Mouse (Mus musculus) common myeloid progenitor, adult 5-6 weeks (primary cell): Measurements from ENCODE around the gene Zc3h7b. TPM values are rescaled to one million over a fixed set of nuclear protein-coding genes. Genes with fewer than 3 reads are reported as not detected.
A peak's percentile ranks its signal among the peaks of the same experiment; 100 is the strongest.
"Not testable (repeated sequence)": the region's sequence is repeated elsewhere in the genome, so short reads cannot be mapped to it uniquely, and the experiment has no call there.

Experiments
- ATAC-seq: replicated peaks from 2 replicates; pipeline ENCODE4 v1.8.0; 2016; ENCODE audit warnings: low read depth, mild to moderate bottlenecking, moderate TSS enrichment, inconsistent platforms; ENCODE audit not compliant: poor library complexity, severe bottlenecking
- total RNA-seq: library from RNA; stranded (forward); fragments of 200-1000, 187-1606 nt; gene quantifications from 2 replicates; pipeline ENCODE4 v1.2.3, GENCODE M21; 2017

Gene Zc3h7b
- total RNA-seq, 1 experiment from 2014 or later: 31.5 TPM

GRCm38 (mm10) chr15:81729792-81730635 is 14.8 kb upstream of the Zc3h7b start:
- ATAC-seq: peak; percentile 99

- no peak for ATAC-seq
Observed at GRCm38 (mm10) chr15:81735075-81735474, 9.8 kb upstream of the Zc3h7b start.

GRCm38 (mm10) chr15:81739296-81739695 is 5.6 kb upstream of the Zc3h7b start:
- no peak for ATAC-seq

GRCm38 (mm10) chr15:81739924-81740323 is 4.9 kb upstream of the Zc3h7b start:
- ATAC-seq: no peak

- not testable (repeated sequence) for ATAC-seq
Observed at GRCm38 (mm10) chr15:81742368-81742767, 2.5 kb upstream of the Zc3h7b start.

GRCm38 (mm10) chr15:81745601-81746114 is 801 bp downstream of the Zc3h7b start:
- ATAC-seq: peak; percentile 68

GRCm38 (mm10) chr15:81749742-81750141 is 4.9 kb downstream of the Zc3h7b start:
- no peak for ATAC-seq

- ATAC-seq: no peak
Observed at GRCm38 (mm10) chr15:81753669-81754068, 8.8 kb downstream of the Zc3h7b start.

- ATAC-seq: no peak
Observed at GRCm38 (mm10) chr15:81758701-81759100, 13.8 kb downstream of the Zc3h7b start.

- ATAC-seq: no peak
Observed at GRCm38 (mm10) chr15:81759542-81759941, 14.7 kb downstream of the Zc3h7b start.

- no peak for ATAC-seq
Observed at GRCm38 (mm10) chr15:81760361-81761079, 15.7 kb downstream of the Zc3h7b start.

- ATAC-seq: no peak
Observed at GRCm38 (mm10) chr15:81761381-81761780, 16.5 kb downstream of the Zc3h7b start.

GRCm38 (mm10) chr15:81761959-81762358 is 17.1 kb downstream of the Zc3h7b start:
- ATAC-seq: no peak

- no peak for ATAC-seq
Observed at GRCm38 (mm10) chr15:81764573-81764972, 19.7 kb downstream of the Zc3h7b start.

GRCm38 (mm10) chr15:81765651-81766050 is 20.8 kb downstream of the Zc3h7b start:
- ATAC-seq: no peak

GRCm38 (mm10) chr15:81766439-81766838 is 21.6 kb downstream of the Zc3h7b start:
- ATAC-seq: no peak

- ATAC-seq: no peak
Observed at GRCm38 (mm10) chr15:81769037-81769436, 24.2 kb downstream of the Zc3h7b start.

- ATAC-seq: no peak
Observed at GRCm38 (mm10) chr15:81772431-81773120, 27.7 kb downstream of the Zc3h7b start.

GRCm38 (mm10) chr15:81774505-81775171 is 29.8 kb downstream of the Zc3h7b start:
- no peak for ATAC-seq
